In genomic region chr6:140678658-140679271, GRCm38 (mm10) we compare ENCODE assay signal across 9 mouse cellular contexts. TPM values are rescaled to one million over a fixed set of nuclear protein-coding genes. Genes with fewer than 3 reads are reported as not detected.
DNase-seq lines count a peak whose midpoint lies in the region; ATAC-seq and TF ChIP-seq lines count a peak whose summit lies in the region.
"Had no signal": no experiment of that assay in that cellular context is flagged by ENCODE, and none has a peak within 500 bp of the region (broad histone marks: within the 10 kb centered on the region; RNA-seq: fewer than 3 reads in every experiment).

No protein-coding gene starts in this region.

- no peak overlapping the region; the same call in 1 of the 2 replicates for H3K9ac ChIP-seq in forebrain, embryonic 16.5 days (replicated peaks; ENCODE audit: low read depth, low read length)
- H3K9ac ChIP-seq: liver, embryonic 15.5 days had no signal

- peak overlapping the region; percentile 21 for H3K4me2 ChIP-seq in forebrain, embryonic 16.5 days (ENCODE audit: low read length)
- H3K4me2 ChIP-seq: liver, embryonic 15.5 days had no signal

- WGBS in forebrain, embryonic 16.5 days: 11% methylated on average over 15 of the region's 15 CpGs

- no peaks in the 10 kb centered on the region for H3K9me3 ChIP-seq in forebrain, embryonic 16.5 days (ENCODE audit: control insufficient read depth, low read length)
- H3K9me3 ChIP-seq: liver, embryonic 15.5 days had no signal

- peak; percentile 23 to 34 for DNase-seq in layer of hippocampus, adult 2 months (ENCODE audit: low spot score in 2 of 2)
- no peak for DNase-seq in layer of hippocampus, adult 8-10 months (ENCODE audit: low spot score in 2 of 2)
- DNase-seq in cerebellum, adult 11-12 months: peak; percentile 89
- DNase-seq in kidney, postnatal 25 days: peak; percentile 56 to 72
- DNase-seq in thymus, adult 18-20 months: peak; percentile 48 to 69
- no peak for DNase-seq in urinary bladder, postnatal 14 days (ENCODE audit: low spot score)

- no peak for TF ChIP-seq CTCF in layer of hippocampus, adult 2 months (conservative IDR thresholded peaks at IDR 0.05)

- H3K27me3 ChIP-seq in forebrain, embryonic 16.5 days (replicated peaks; ENCODE audit: control insufficient read depth, insufficient read depth, low read length): no peaks in the 10 kb centered on the region
- H3K27me3 ChIP-seq: liver, embryonic 15.5 days had no signal

- peaks cover 13% of the 10 kb centered on the region for H3K4me1 ChIP-seq in forebrain, embryonic 16.5 days (replicated peaks; ENCODE audit: control insufficient read depth, insufficient read depth, low read length)
- H3K4me1 ChIP-seq: liver, embryonic 15.5 days had no signal

- no peak overlapping the region for H3K4me3 ChIP-seq in layer of hippocampus, adult 2 months
- H3K4me3 ChIP-seq in forebrain, embryonic 16.5 days (replicated peaks; ENCODE audit: low read length): no peak overlapping the region
- H3K4me3 ChIP-seq: liver, embryonic 15.5 days had no signal

- H3K36me3 ChIP-seq in forebrain, embryonic 16.5 days (ENCODE audit: control insufficient read depth, insufficient read depth): no peaks in the 10 kb centered on the region
- H3K36me3 ChIP-seq: liver, embryonic 15.5 days had no signal

- ATAC-seq in forebrain, embryonic 16.5 days: peak; percentile 62
- peak; percentile 31 for ATAC-seq in megakaryocyte-erythroid progenitor cell, adult 5-6 weeks (replicated peaks; ENCODE audit: low FRiP score, low TSS enrichment, poor library complexity, severe bottlenecking)

- H3K27ac ChIP-seq in layer of hippocampus, adult 2 months: no peak overlapping the region
- no peak overlapping the region for H3K27ac ChIP-seq in forebrain, embryonic 16.5 days (ENCODE audit: low read length)
- H3K27ac ChIP-seq: liver, embryonic 15.5 days had no signal

RNA-seq across cellular contexts. Expression of gene Gm11077, which starts 50.3 kb away (rescaled TPM):
- not detected for total RNA-seq in layer of hippocampus, adult 2 months (2021)
- not detected for total RNA-seq in layer of hippocampus, adult 8-10 months (2022)
- not detected in 2 replicates for polyA plus RNA-seq in forebrain, embryonic 16.5 days (2015; fragmentation: Nextera tagmentation; extraction: Ambion mirVana)
- total RNA-seq in megakaryocyte-erythroid progenitor cell, adult 5-6 weeks (2014; fragmentation: Nextera tagmentation): not detected in 2 replicates
- total RNA-seq in megakaryocyte-erythroid progenitor cell, adult 5-6 weeks (2017): not detected in 2 replicates
- polyA plus RNA-seq: liver, embryonic 15.5 days had no signal

RNA-seq across cellular contexts. Expression of gene Aebp2, which starts 56.3 kb away (rescaled TPM):
- 10 to 100 TPM; 52.3 to 61.4 TPM for total RNA-seq in layer of hippocampus, adult 2 months (2021)
- 10 to 100 TPM; 55.9 to 69.3 (median 63.7) TPM for total RNA-seq in layer of hippocampus, adult 8-10 months (2022)
- polyA plus RNA-seq in forebrain, embryonic 16.5 days (2015; fragmentation: Nextera tagmentation; extraction: Ambion mirVana): 6.5 TPM in 2 replicates
- 41.5 and 55.5 TPM in 2 replicates for total RNA-seq in megakaryocyte-erythroid progenitor cell, adult 5-6 weeks (2014; fragmentation: Nextera tagmentation)
- 70.7 and 71.0 TPM in 2 replicates for total RNA-seq in megakaryocyte-erythroid progenitor cell, adult 5-6 weeks (2017)

Comparison
In these comparisons a context has a peak if more than half of its experiments do, and no peak if none do; other contexts are left out.
1. DNase-seq: peak in layer of hippocampus, adult 2 months (2 of 2), cerebellum, adult 11-12 months (single experiment), kidney, postnatal 25 days (2 of 2) and thymus, adult 18-20 months (2 of 2); none in layer of hippocampus, adult 8-10 months (0 of 2) and urinary bladder, postnatal 14 days (single experiment).